Comparison of ENCODE assay signal across 9 mouse cellular contexts in the genomic region with DNA sequence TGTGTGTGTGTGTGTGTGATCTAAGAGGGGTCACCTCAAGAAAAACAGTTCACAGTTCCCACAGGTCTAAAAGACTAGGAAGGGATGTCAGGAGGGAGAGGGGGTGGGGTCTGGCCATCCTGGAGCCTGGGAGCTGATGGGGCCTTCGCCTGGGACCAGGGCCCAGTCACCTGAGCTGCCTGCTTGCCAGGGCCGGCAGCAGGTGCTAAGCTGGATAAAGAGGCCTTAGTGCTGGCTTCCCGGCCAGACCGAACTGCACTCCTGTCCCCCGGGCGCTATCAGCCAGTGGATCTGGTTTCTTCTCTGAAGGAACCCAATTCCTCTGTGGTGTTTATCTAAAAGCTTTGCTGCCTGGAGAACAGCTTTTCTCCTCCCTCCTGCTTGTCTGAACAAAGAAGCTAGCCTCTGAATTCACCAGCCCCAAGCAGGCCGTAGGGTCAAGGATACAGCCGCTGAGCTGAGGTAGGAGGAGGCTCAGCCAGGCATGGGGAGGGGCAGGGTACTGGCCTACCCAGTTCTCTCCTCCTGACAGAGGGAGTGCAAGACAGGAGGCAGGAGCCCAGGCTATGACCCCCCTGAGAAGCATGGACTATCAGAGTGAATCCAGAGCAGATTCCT. TPM values are rescaled to one million over a fixed set of nuclear protein-coding genes. Genes with fewer than 3 reads are reported as not detected.
DNase-seq lines count a peak whose midpoint lies in the region; ATAC-seq lines count a peak whose summit lies in the region.
"Had no signal": no experiment of that assay in that cellular context is flagged by ENCODE, and none has a peak within 500 bp of the region (broad histone marks: within the 10 kb centered on the region; RNA-seq: fewer than 3 reads in every experiment).

No protein-coding gene starts in this region.

- no peaks in the 10 kb centered on the region for H3K27me3 ChIP-seq in heart, embryonic 15.5 days
- no peaks in the 10 kb centered on the region for H3K27me3 ChIP-seq in hindbrain, embryonic 11.5 days (ENCODE audit: control insufficient read depth, insufficient read depth, low read length)
- no peaks in the 10 kb centered on the region for H3K27me3 ChIP-seq in midbrain, embryonic 15.5 days (replicated peaks)

- no peak overlapping the region for H3K9ac ChIP-seq in heart, embryonic 15.5 days
- no peak overlapping the region for H3K9ac ChIP-seq in hindbrain, embryonic 11.5 days (ENCODE audit: low read depth, low read length)
- no peak overlapping the region for H3K9ac ChIP-seq in midbrain, embryonic 15.5 days

- 0 out of 2 replicates have a peak, but pooled peaks cover 5% of the 10 kb centered on the region for H3K36me3 ChIP-seq in heart, embryonic 15.5 days
- no peaks in the 10 kb centered on the region for H3K36me3 ChIP-seq in hindbrain, embryonic 11.5 days (ENCODE audit: control insufficient read depth, insufficient read depth, low read length)
- no peaks in the 10 kb centered on the region for H3K36me3 ChIP-seq in midbrain, embryonic 15.5 days (replicated peaks)

- no peaks in the 10 kb centered on the region for H3K9me3 ChIP-seq in heart, embryonic 15.5 days (replicated peaks)
- H3K9me3 ChIP-seq in hindbrain, embryonic 11.5 days (ENCODE audit: control insufficient read depth, low read length): no peaks in the 10 kb centered on the region
- H3K9me3 ChIP-seq in midbrain, embryonic 15.5 days: no peaks in the 10 kb centered on the region

- H3K4me2 ChIP-seq in heart, embryonic 15.5 days: no peak overlapping the region
- no peak overlapping the region for H3K4me2 ChIP-seq in hindbrain, embryonic 11.5 days (replicated peaks; ENCODE audit: low read depth, low read length)
- no peak overlapping the region for H3K4me2 ChIP-seq in midbrain, embryonic 15.5 days

- H3K4me3 ChIP-seq in heart, embryonic 15.5 days: no peak overlapping the region
- H3K4me3 ChIP-seq in hindbrain, embryonic 11.5 days (ENCODE audit: low read depth, low read length): no peak overlapping the region
- H3K4me3 ChIP-seq in midbrain, embryonic 15.5 days: no peak overlapping the region

- H3K27ac ChIP-seq in heart, embryonic 15.5 days: 0 out of 2 replicates have a peak overlapping the region, but pooled peaks have one; percentile 5
- H3K27ac ChIP-seq in hindbrain, embryonic 11.5 days (ENCODE audit: low read depth, low read length): peak overlapping the region; percentile 49; the same call in 1 of the 2 replicates
- H3K27ac ChIP-seq in midbrain, embryonic 15.5 days: peak overlapping the region; percentile 56
- H3K27ac ChIP-seq: macrophage had no signal

- 44% methylated on average over 8 of the region's 8 CpGs for WGBS in heart, embryonic 15.5 days
- 37% methylated on average over 8 of the region's 8 CpGs for WGBS in hindbrain, embryonic 11.5 days
- 24% methylated on average over 8 of the region's 8 CpGs for WGBS in midbrain, embryonic 15.5 days

- peaks cover 14% of the 10 kb centered on the region for H3K4me1 ChIP-seq in heart, embryonic 15.5 days (replicated peaks)
- H3K4me1 ChIP-seq in hindbrain, embryonic 11.5 days (replicated peaks; ENCODE audit: control insufficient read depth, insufficient read depth, low read length): no peaks in the 10 kb centered on the region
- H3K4me1 ChIP-seq in midbrain, embryonic 15.5 days: peaks cover 27% of the 10 kb centered on the region

- ATAC-seq in heart, embryonic 15.5 days (replicated peaks; ENCODE audit: insufficient number of reproducible peaks, insufficient read depth, low FRiP score, low read depth): peak; percentile 34
- ATAC-seq in hindbrain, embryonic 11.5 days (ENCODE audit: low FRiP score): peak; percentile 49; the same call in 1 of the 2 replicates
- ATAC-seq in midbrain, embryonic 15.5 days (replicated peaks): no peak; the same call in 1 of the 2 replicates
- ATAC-seq in megakaryocyte, adult 5-6 weeks (ENCODE audit: poor library complexity, severe bottlenecking): no peak

- no peak for DNase-seq in heart, adult 18-20 months
- DNase-seq in embryo, embryonic 10 days (ENCODE audit: low spot score): peak; percentile 59
- no peak for DNase-seq in hindbrain, embryonic 11.5 days (ENCODE audit: low spot score)
- DNase-seq in thymus, postnatal 4 days: no peak
- no peak for DNase-seq in cerebellum, adult 11-12 months

RNA-seq across cellular contexts. Expression of a gene that starts 41.2 kb away (rescaled TPM):
- 0.63 and 0.73 TPM in 2 replicates for polyA plus RNA-seq in heart, embryonic 15.5 days (2015; fragmentation: Nextera tagmentation; extraction: Ambion mirVana)
- total RNA-seq in heart, adult 18-20 months (2021): not detected
- 30.3 and 35.7 TPM in 2 replicates for polyA plus RNA-seq in hindbrain, embryonic 11.5 days (2014; fragmentation: Nextera tagmentation; extraction: Ambion mirVana)
- 7.1 and 7.5 TPM in 2 replicates for polyA plus RNA-seq in midbrain, embryonic 15.5 days (2015; fragmentation: Nextera tagmentation; extraction: Ambion mirVana)
- total RNA-seq in megakaryocyte, adult 5-6 weeks (2015): 1.0 and 1.1 TPM in 2 replicates
- not detected in 2 replicates for total RNA-seq in megakaryocyte, adult 5-6 weeks (2017)
- polyA plus RNA-seq: macrophage had no signal

RNA-seq across cellular contexts. Expression of a gene that starts 43.4 kb away (rescaled TPM):
- polyA plus RNA-seq in heart, embryonic 15.5 days (2015; fragmentation: Nextera tagmentation; extraction: Ambion mirVana): 20.8 and 26.1 TPM in 2 replicates
- total RNA-seq in heart, adult 18-20 months (2021): 10 to 100 TPM; 21.9 to 27.0 TPM
- 23.0 and 25.9 TPM in 2 replicates for polyA plus RNA-seq in hindbrain, embryonic 11.5 days (2014; fragmentation: Nextera tagmentation; extraction: Ambion mirVana)
- 51.8 and 53.3 TPM in 2 replicates for polyA plus RNA-seq in midbrain, embryonic 15.5 days (2015; fragmentation: Nextera tagmentation; extraction: Ambion mirVana)
- total RNA-seq in megakaryocyte, adult 5-6 weeks (2015): 0.96 and 3.5 TPM in 2 replicates
- total RNA-seq in megakaryocyte, adult 5-6 weeks (2017): 0.70 and 1.0 TPM in 2 replicates

RNA-seq across cellular contexts. Expression of a gene that starts 58.9 kb away (rescaled TPM):
- 437 and 490 TPM in 2 replicates for polyA plus RNA-seq in heart, embryonic 15.5 days (2015; fragmentation: Nextera tagmentation; extraction: Ambion mirVana)
- 100 to 1,000 TPM; 359 to 372 TPM for total RNA-seq in heart, adult 18-20 months (2021)
- 696 and 707 TPM in 2 replicates for polyA plus RNA-seq in hindbrain, embryonic 11.5 days (2014; fragmentation: Nextera tagmentation; extraction: Ambion mirVana)
- 382 and 405 TPM in 2 replicates for polyA plus RNA-seq in midbrain, embryonic 15.5 days (2015; fragmentation: Nextera tagmentation; extraction: Ambion mirVana)
- 992 and 1,050 TPM in 2 replicates for total RNA-seq in megakaryocyte, adult 5-6 weeks (2015)
- total RNA-seq in megakaryocyte, adult 5-6 weeks (2017): 1,038 and 1,097 TPM in 2 replicates

Comparison
In these comparisons a context has a peak if more than half of its experiments do, and no peak if none do; other contexts are left out.
1. ATAC-seq: peak in heart, embryonic 15.5 days (single experiment) and hindbrain, embryonic 11.5 days (single experiment); none in midbrain, embryonic 15.5 days (single experiment) and megakaryocyte, adult 5-6 weeks (single experiment).
2. H3K27ac ChIP-seq: peak in every context shown above with its lines; median percentile 56 in midbrain, embryonic 15.5 days; 49 in hindbrain, embryonic 11.5 days; 5 in heart, embryonic 15.5 days.